Mouse (Mus musculus) right cerebral cortex, adult 2 months (tissue): ENCODE results near the gene Prtg.

Experiments
- DNase-seq, 2 experiments: peaks; one replicate each; pipeline ENCODE4 v3.0.0; 2021 to 2022; ENCODE audit warnings: low spot score in 2 of 2

Prtg gene

GRCm38 (mm10) chr9:72809077-72809476, 2.4 kb downstream of the Prtg start:
- DNase-seq: no peak

GRCm38 (mm10) chr9:72810607-72811006, 3.9 kb downstream of the Prtg start:
- no peak for DNase-seq

- no peak for DNase-seq
Observed at GRCm38 (mm10) chr9:72812091-72812490, 5.4 kb downstream of the Prtg start.

- DNase-seq: no peak
Observed at GRCm38 (mm10) chr9:72812594-72813570, 6.2 kb downstream of the Prtg start.

- DNase-seq: no peak
Observed at GRCm38 (mm10) chr9:72825511-72825910, 18.8 kb downstream of the Prtg start.

GRCm38 (mm10) chr9:72825976-72826375, 19.3 kb downstream of the Prtg start:
- no peak for DNase-seq

GRCm38 (mm10) chr9:72828616-72829257, 22.1 kb downstream of the Prtg start:
- DNase-seq: no peak

GRCm38 (mm10) chr9:72833992-72834696, 27.5 kb downstream of the Prtg start:
- no peak for DNase-seq

- peak in 1 of 2 experiments; percentile 20 for DNase-seq
Observed at GRCm38 (mm10) chr9:72835007-72835406, 28.3 kb downstream of the Prtg start.

GRCm38 (mm10) chr9:72836708-72837495, 30.2 kb downstream of the Prtg start:
- DNase-seq: no peak

- DNase-seq: no peak
Observed at GRCm38 (mm10) chr9:72837598-72838160, 31.0 kb downstream of the Prtg start.

GRCm38 (mm10) chr9:72838256-72838655, 31.6 kb downstream of the Prtg start:
- no peak for DNase-seq

GRCm38 (mm10) chr9:72839346-72839990, 32.8 kb downstream of the Prtg start:
- no peak for DNase-seq

GRCm38 (mm10) chr9:72844496-72844895, 37.8 kb downstream of the Prtg start:
- DNase-seq: peak; percentile 74 to 83

- no peak for DNase-seq
Observed at GRCm38 (mm10) chr9:72846160-72846559, 39.5 kb downstream of the Prtg start.

GRCm38 (mm10) chr9:72851541-72851940, 44.9 kb downstream of the Prtg start:
- DNase-seq: no peak

GRCm38 (mm10) chr9:72851979-72852378, 45.3 kb downstream of the Prtg start:
- DNase-seq: no peak

- DNase-seq: no peak
Observed at GRCm38 (mm10) chr9:72853681-72854190, 47.1 kb downstream of the Prtg start.

GRCm38 (mm10) chr9:72856721-72857120, 50.0 kb downstream of the Prtg start:
- DNase-seq: no peak

GRCm38 (mm10) chr9:72860764-72861163, 54.1 kb downstream of the Prtg start:
- DNase-seq: no peak
